Comparison of ENCODE assay signal across 15 mouse cellular contexts in genomic region chr5:124085513-124085912, GRCm38 (mm10). TPM values are rescaled to one million over a fixed set of nuclear protein-coding genes. Genes with fewer than 3 reads are reported as not detected.
DNase-seq lines count a peak whose midpoint lies in the region; ATAC-seq and TF ChIP-seq lines count a peak whose summit lies in the region.
"Had no signal": no experiment of that assay in that cellular context is flagged by ENCODE, and none has a peak within 500 bp of the region (broad histone marks: within the 10 kb centered on the region; RNA-seq: fewer than 3 reads in every experiment).

No protein-coding gene starts in this region.

- ATAC-seq in forebrain, embryonic 15.5 days (replicated peaks) = no peak
- ATAC-seq in forebrain, embryonic 16.5 days = no peak
- no peak for ATAC-seq in stomach, embryonic 16.5 days (ENCODE audit: insufficient read depth, low FRiP score)
- no peak for ATAC-seq in stomach, postnatal 0 days (ENCODE audit: low FRiP score, low TSS enrichment)

- 79% methylated on average over 3 of the region's 3 CpGs for WGBS in forebrain, embryonic 15.5 days
- 83% methylated on average over 3 of the region's 3 CpGs for WGBS in forebrain, embryonic 16.5 days
- 67% methylated on average over 3 of the region's 3 CpGs for WGBS in stomach, embryonic 16.5 days
- WGBS in stomach, postnatal 0 days = 72% methylated on average over 3 of the region's 3 CpGs

- H3K4me3 ChIP-seq in forebrain, embryonic 15.5 days = no peak overlapping the region
- H3K4me3 ChIP-seq in forebrain, embryonic 16.5 days (replicated peaks; ENCODE audit: low read length) = no peak overlapping the region
- no peak overlapping the region for H3K4me3 ChIP-seq in stomach, embryonic 16.5 days (replicated peaks; ENCODE audit: low read length)
- H3K4me3 ChIP-seq in stomach, postnatal 0 days (ENCODE audit: low read depth, low read length) = no peak overlapping the region
- H3K4me3 ChIP-seq: embryonic facial prominence, embryonic 12.5 days; limb, embryonic 12.5 days had no signal

- H3K9me3 ChIP-seq in forebrain, embryonic 15.5 days = no peaks in the 10 kb centered on the region
- no peaks in the 10 kb centered on the region for H3K9me3 ChIP-seq in forebrain, embryonic 16.5 days (ENCODE audit: control insufficient read depth, low read length)
- H3K9me3 ChIP-seq in stomach, embryonic 16.5 days (replicated peaks; ENCODE audit: control insufficient read depth, low read length) = no peaks in the 10 kb centered on the region
- no peaks in the 10 kb centered on the region for H3K9me3 ChIP-seq in stomach, postnatal 0 days (ENCODE audit: control insufficient read depth, low read length)
- H3K9me3 ChIP-seq: embryonic facial prominence, embryonic 12.5 days; G1E; limb, embryonic 12.5 days had no signal

- no peak overlapping the region for H3K4me2 ChIP-seq in forebrain, embryonic 15.5 days (replicated peaks)
- no peak overlapping the region for H3K4me2 ChIP-seq in forebrain, embryonic 16.5 days (ENCODE audit: low read length)
- no peak overlapping the region for H3K4me2 ChIP-seq in stomach, embryonic 16.5 days (ENCODE audit: low read depth, low read length)
- H3K4me2 ChIP-seq in stomach, postnatal 0 days (replicated peaks; ENCODE audit: low read depth) = no peak overlapping the region
- H3K4me2 ChIP-seq: embryonic facial prominence, embryonic 12.5 days; hindbrain, embryonic 14.5 days; limb, embryonic 12.5 days; lung, embryonic 14.5 days had no signal

- no peak for TF ChIP-seq EP300 in stomach, postnatal 0 days (optimal IDR thresholded peaks at IDR 0.05)

- H3K4me1 ChIP-seq in forebrain, embryonic 15.5 days = 0 out of 2 replicates have a peak, but pooled peaks cover 5% of the 10 kb centered on the region
- no peaks in the 10 kb centered on the region for H3K4me1 ChIP-seq in forebrain, embryonic 16.5 days (replicated peaks; ENCODE audit: control insufficient read depth, insufficient read depth, low read length)
- H3K4me1 ChIP-seq in stomach, embryonic 16.5 days (ENCODE audit: control insufficient read depth, insufficient read depth, low read length) = no peaks in the 10 kb centered on the region
- no peaks in the 10 kb centered on the region for H3K4me1 ChIP-seq in stomach, postnatal 0 days (replicated peaks; ENCODE audit: control insufficient read depth, insufficient read depth)
- H3K4me1 ChIP-seq: embryonic facial prominence, embryonic 12.5 days; limb, embryonic 12.5 days had no signal

- 0 out of 2 replicates have a peak overlapping the region, but pooled peaks have one; percentile 10 for H3K9ac ChIP-seq in forebrain, embryonic 15.5 days (replicated peaks)
- no peak overlapping the region for H3K9ac ChIP-seq in forebrain, embryonic 16.5 days (replicated peaks; ENCODE audit: low read depth, low read length)
- H3K9ac ChIP-seq in stomach, embryonic 16.5 days (ENCODE audit: low read length) = 0 out of 2 replicates have a peak overlapping the region, but pooled peaks have one; percentile 8
- no peak overlapping the region for H3K9ac ChIP-seq in stomach, postnatal 0 days (ENCODE audit: low read length)
- H3K9ac ChIP-seq: embryonic facial prominence, embryonic 12.5 days; hindbrain, embryonic 14.5 days; limb, embryonic 12.5 days; liver, embryonic 14.5 days; lung, embryonic 14.5 days had no signal

- H3K27me3 ChIP-seq in forebrain, embryonic 15.5 days = no peaks in the 10 kb centered on the region
- H3K27me3 ChIP-seq in forebrain, embryonic 16.5 days (replicated peaks; ENCODE audit: control insufficient read depth, insufficient read depth, low read length) = no peaks in the 10 kb centered on the region
- H3K27me3 ChIP-seq in stomach, embryonic 16.5 days (ENCODE audit: control insufficient read depth, insufficient read depth, low read length) = no peaks in the 10 kb centered on the region
- H3K27me3 ChIP-seq in stomach, postnatal 0 days (ENCODE audit: control insufficient read depth, insufficient read depth, low read length) = no peaks in the 10 kb centered on the region
- H3K27me3 ChIP-seq: CH12.LX; embryonic facial prominence, embryonic 12.5 days; Patski had no signal

- H3K27ac ChIP-seq in forebrain, embryonic 15.5 days (replicated peaks) = no peak overlapping the region
- H3K27ac ChIP-seq in forebrain, embryonic 16.5 days (ENCODE audit: low read length) = no peak overlapping the region
- no peak overlapping the region for H3K27ac ChIP-seq in stomach, embryonic 16.5 days (ENCODE audit: low read length)
- no peak overlapping the region for H3K27ac ChIP-seq in stomach, postnatal 0 days (replicated peaks)
- H3K27ac ChIP-seq: embryonic facial prominence, embryonic 12.5 days; hindbrain, embryonic 14.5 days; limb, embryonic 12.5 days; liver, embryonic 14.5 days had no signal

- peak; percentile 45 to 46 for DNase-seq in left cerebral cortex, adult 9 months (ENCODE audit: low spot score in 2 of 2)
- no peak for DNase-seq in left cerebral cortex, postnatal 36 days (ENCODE audit: low spot score in 2 of 2)
- DNase-seq in stomach, postnatal 0 days (ENCODE audit: low spot score) = no peak
- DNase-seq in kidney, postnatal 36 days = no peak

- no peak for TF ChIP-seq CTCF in stomach, postnatal 0 days (IDR thresholded peaks at IDR 0.05; ENCODE audit: low read depth)

- intact Hi-C loops in left cerebral cortex, postnatal 36 days (cut with DNase I) = loop anchor here (1.0 to 5.0 kb wide), 3 partner anchors 43 to 139 kb away; no protein-coding TSS in a partner anchor

- no peaks in the 10 kb centered on the region for H3K36me3 ChIP-seq in forebrain, embryonic 15.5 days
- H3K36me3 ChIP-seq in forebrain, embryonic 16.5 days (ENCODE audit: control insufficient read depth, insufficient read depth) = no peaks in the 10 kb centered on the region
- H3K36me3 ChIP-seq in stomach, embryonic 16.5 days (ENCODE audit: control insufficient read depth, insufficient read depth, low read length) = no peaks in the 10 kb centered on the region
- H3K36me3 ChIP-seq in stomach, postnatal 0 days (ENCODE audit: control insufficient read depth, insufficient read depth, low read length) = no peaks in the 10 kb centered on the region
- H3K36me3 ChIP-seq: embryonic facial prominence, embryonic 12.5 days; G1E; limb, embryonic 12.5 days had no signal

RNA-seq across cellular contexts. Expression of gene Abcb9, which starts 10.1 kb away (rescaled TPM):
- 10.9 TPM in 2 replicates for polyA plus RNA-seq in forebrain, embryonic 15.5 days (2015; fragmentation: Nextera tagmentation; extraction: Ambion mirVana)
- 11.3 and 13.4 TPM in 2 replicates for polyA plus RNA-seq in forebrain, embryonic 16.5 days (2015; fragmentation: Nextera tagmentation; extraction: Ambion mirVana)
- total RNA-seq in left cerebral cortex, postnatal 36 days (2021) = 10 to 100 TPM; 55.9 to 57.5 TPM
- 3.2 and 3.7 TPM in 2 replicates for polyA plus RNA-seq in stomach, embryonic 16.5 days (2015; fragmentation: Nextera tagmentation; extraction: Ambion mirVana)
- 7.7 and 8.2 TPM in 2 replicates for polyA plus RNA-seq in stomach, postnatal 0 days (2015; fragmentation: Nextera tagmentation; extraction: Ambion mirVana)

RNA-seq across cellular contexts. Expression of gene Ogfod2, which starts 26.6 kb away (rescaled TPM):
- polyA plus RNA-seq in forebrain, embryonic 15.5 days (2015; fragmentation: Nextera tagmentation; extraction: Ambion mirVana) = 34.7 and 35.0 TPM in 2 replicates
- 37.4 and 38.6 TPM in 2 replicates for polyA plus RNA-seq in forebrain, embryonic 16.5 days (2015; fragmentation: Nextera tagmentation; extraction: Ambion mirVana)
- total RNA-seq in left cerebral cortex, postnatal 36 days (2021) = 10 to 100 TPM; 37.3 to 37.8 TPM
- polyA plus RNA-seq in stomach, embryonic 16.5 days (2015; fragmentation: Nextera tagmentation; extraction: Ambion mirVana) = 27.7 and 30.2 TPM in 2 replicates
- polyA plus RNA-seq in stomach, postnatal 0 days (2015; fragmentation: Nextera tagmentation; extraction: Ambion mirVana) = 19.0 and 21.0 TPM in 2 replicates

RNA-seq across cellular contexts. Expression of gene Arl6ip4, which starts 30.4 kb away (rescaled TPM):
- polyA plus RNA-seq in forebrain, embryonic 15.5 days (2015; fragmentation: Nextera tagmentation; extraction: Ambion mirVana) = 72.7 and 75.5 TPM in 2 replicates
- polyA plus RNA-seq in forebrain, embryonic 16.5 days (2015; fragmentation: Nextera tagmentation; extraction: Ambion mirVana) = 66.1 and 71.0 TPM in 2 replicates
- 10 to 100 TPM; 50.3 to 62.4 TPM for total RNA-seq in left cerebral cortex, postnatal 36 days (2021)
- polyA plus RNA-seq in stomach, embryonic 16.5 days (2015; fragmentation: Nextera tagmentation; extraction: Ambion mirVana) = 76.1 and 81.6 TPM in 2 replicates
- 77.1 and 78.9 TPM in 2 replicates for polyA plus RNA-seq in stomach, postnatal 0 days (2015; fragmentation: Nextera tagmentation; extraction: Ambion mirVana)

RNA-seq across cellular contexts. Expression of gene Vps37b, which starts 53.4 kb away (rescaled TPM):
- 106 and 109 TPM in 2 replicates for polyA plus RNA-seq in forebrain, embryonic 15.5 days (2015; fragmentation: Nextera tagmentation; extraction: Ambion mirVana)
- polyA plus RNA-seq in forebrain, embryonic 16.5 days (2015; fragmentation: Nextera tagmentation; extraction: Ambion mirVana) = 104 and 112 TPM in 2 replicates
- 10 to 100 TPM; 45.8 to 51.0 TPM for total RNA-seq in left cerebral cortex, postnatal 36 days (2021)
- polyA plus RNA-seq in stomach, embryonic 16.5 days (2015; fragmentation: Nextera tagmentation; extraction: Ambion mirVana) = 39.6 and 44.4 TPM in 2 replicates
- 31.0 and 35.8 TPM in 2 replicates for polyA plus RNA-seq in stomach, postnatal 0 days (2015; fragmentation: Nextera tagmentation; extraction: Ambion mirVana)

Comparison
In these comparisons a context has a peak if more than half of its experiments do, and no peak if none do; other contexts are left out.
1. H3K9ac ChIP-seq: peak in forebrain, embryonic 15.5 days (single experiment) and stomach, embryonic 16.5 days (single experiment); none in forebrain, embryonic 16.5 days (single experiment) and stomach, postnatal 0 days (single experiment).
2. DNase-seq: peak in left cerebral cortex, adult 9 months (2 of 2); none in left cerebral cortex, postnatal 36 days (0 of 2), stomach, postnatal 0 days (single experiment) and kidney, postnatal 36 days (0 of 2).